Mouse (Mus musculus) activated CD4-positive, CD25-positive, alpha-beta regulatory T cell, adult 4 months (primary cell): ENCODE measurements around the gene Canx. TPM values are rescaled to one million over a fixed set of nuclear protein-coding genes. Genes with fewer than 3 reads are reported as not detected.
A peak's percentile ranks its signal among the peaks of the same experiment; 100 is the strongest.
"Not testable (repeated sequence)": the region's sequence is repeated elsewhere in the genome, so short reads cannot be mapped to it uniquely, and the experiment has no call there.

Source experiments
- ATAC-seq: one replicate; pipeline ENCODE4 v1.8.0; 2017
- polyA plus RNA-seq, 2 experiments: library from polyadenylated mRNA; unstranded; fragments of 100-300 nt; shearing (Covaris generic); gene quantifications; one replicate each; pipeline ENCODE4 v1.2.1; 2017

Canx gene
- polyA plus RNA-seq, 2 experiments from 2014 or later = 179 to 210 TPM

GRCm38 (mm10) chr11:50329378-50329777 is 3.9 kb upstream of the Canx start:
- ATAC-seq = no peak

- ATAC-seq = no peak
These were observed 2.7 kb upstream of the Canx start for GRCm38 (mm10) chr11:50328075-50328625.

- no peak for ATAC-seq
These were observed 961 bp upstream of the Canx start for GRCm38 (mm10) chr11:50326302-50326966.

- no peak for ATAC-seq
These were observed 562 bp downstream of the Canx start for GRCm38 (mm10) chr11:50324751-50325471.

DNA sequence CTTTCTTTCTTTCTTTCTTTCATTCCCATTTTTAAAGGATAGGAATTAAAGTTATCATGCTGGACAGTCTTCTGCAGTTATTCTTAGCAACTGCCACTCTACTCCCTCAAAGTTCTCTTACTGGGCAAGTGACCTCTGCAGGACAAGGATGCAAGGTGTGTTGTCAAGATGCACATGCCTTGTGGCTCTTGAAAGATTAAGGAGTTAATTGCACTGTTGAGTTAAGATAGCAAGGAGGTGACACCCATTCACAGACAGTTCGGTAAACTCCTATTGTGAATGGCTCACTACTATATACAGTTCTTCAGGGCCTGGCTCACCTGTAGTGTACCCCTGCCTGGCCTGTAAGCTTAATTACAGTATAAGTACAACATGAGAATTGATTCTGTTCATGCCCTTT is 1.6 kb downstream of the Canx start:
- ATAC-seq = no peak

DNA sequence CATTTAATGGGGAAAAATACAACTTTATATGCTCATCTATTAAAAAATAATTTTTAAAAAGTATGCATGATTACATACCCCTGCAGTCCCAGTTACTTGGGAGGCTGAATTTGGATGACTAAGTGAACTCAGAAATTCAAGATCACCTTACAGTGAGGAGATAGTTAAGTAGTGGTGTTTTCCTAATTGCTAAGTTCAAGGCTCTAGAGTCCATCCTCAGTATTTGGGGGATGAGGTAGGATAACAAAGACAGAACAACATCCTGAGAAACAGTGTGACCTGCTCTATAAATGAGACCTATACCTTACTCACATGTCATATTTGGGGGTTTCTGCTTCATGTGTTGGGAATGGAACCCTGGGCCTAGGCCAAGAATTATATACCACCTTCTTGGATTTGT is 3.1 kb downstream of the Canx start:
- no peak for ATAC-seq

DNA sequence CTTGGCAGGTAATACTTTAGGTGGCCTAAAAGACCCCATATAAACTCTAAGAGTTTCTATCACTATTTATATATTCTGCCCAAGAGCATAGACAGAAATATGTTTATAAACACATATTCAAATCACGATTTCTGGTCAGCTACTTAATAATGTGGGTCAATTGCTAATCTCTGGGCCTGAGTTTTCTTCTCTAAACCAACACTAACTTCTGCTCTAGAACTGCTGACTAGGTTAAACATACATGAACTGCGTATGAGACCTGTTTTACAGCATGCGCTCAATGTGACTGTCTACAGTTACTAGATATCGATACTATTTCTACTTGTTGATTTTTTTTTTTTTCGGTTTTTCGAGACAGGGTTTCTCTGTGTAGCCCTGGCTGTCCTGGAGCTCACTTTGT is 4.2 kb downstream of the Canx start:
- ATAC-seq = no peak

DNA sequence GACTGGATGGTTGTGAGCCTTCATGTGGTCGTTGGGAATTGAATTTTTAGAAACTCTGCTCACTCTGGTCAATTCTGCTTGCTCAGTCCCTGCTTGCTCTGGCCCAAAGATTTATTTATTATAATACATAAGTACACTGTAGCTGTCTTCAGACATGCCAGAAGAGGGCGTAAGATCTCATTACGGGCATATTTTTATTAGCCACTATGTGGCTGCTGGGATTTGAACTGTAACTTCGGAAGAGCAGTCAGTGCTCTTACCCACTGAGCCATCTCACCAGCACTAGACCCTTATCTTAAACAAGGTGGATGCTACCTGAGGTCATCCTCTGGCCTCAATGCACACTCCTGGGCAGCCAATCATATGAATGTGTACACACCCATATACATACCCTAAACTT is 6.1 kb downstream of the Canx start:
- ATAC-seq = not testable (repeated sequence)

GRCm38 (mm10) chr11:50312803-50313202 is 12.7 kb downstream of the Canx start:
- no peak for ATAC-seq

- no peak for ATAC-seq
These were observed 22.1 kb downstream of the Canx start for GRCm38 (mm10) chr11:50303406-50303805.

GRCm38 (mm10) chr11:50292190-50292855 is 33.1 kb downstream of the Canx start, which contains the start of gene Maml1:
Maml1 (minus strand) TSS chr11:50292311.
- peak; percentile 93 for ATAC-seq

DNA sequence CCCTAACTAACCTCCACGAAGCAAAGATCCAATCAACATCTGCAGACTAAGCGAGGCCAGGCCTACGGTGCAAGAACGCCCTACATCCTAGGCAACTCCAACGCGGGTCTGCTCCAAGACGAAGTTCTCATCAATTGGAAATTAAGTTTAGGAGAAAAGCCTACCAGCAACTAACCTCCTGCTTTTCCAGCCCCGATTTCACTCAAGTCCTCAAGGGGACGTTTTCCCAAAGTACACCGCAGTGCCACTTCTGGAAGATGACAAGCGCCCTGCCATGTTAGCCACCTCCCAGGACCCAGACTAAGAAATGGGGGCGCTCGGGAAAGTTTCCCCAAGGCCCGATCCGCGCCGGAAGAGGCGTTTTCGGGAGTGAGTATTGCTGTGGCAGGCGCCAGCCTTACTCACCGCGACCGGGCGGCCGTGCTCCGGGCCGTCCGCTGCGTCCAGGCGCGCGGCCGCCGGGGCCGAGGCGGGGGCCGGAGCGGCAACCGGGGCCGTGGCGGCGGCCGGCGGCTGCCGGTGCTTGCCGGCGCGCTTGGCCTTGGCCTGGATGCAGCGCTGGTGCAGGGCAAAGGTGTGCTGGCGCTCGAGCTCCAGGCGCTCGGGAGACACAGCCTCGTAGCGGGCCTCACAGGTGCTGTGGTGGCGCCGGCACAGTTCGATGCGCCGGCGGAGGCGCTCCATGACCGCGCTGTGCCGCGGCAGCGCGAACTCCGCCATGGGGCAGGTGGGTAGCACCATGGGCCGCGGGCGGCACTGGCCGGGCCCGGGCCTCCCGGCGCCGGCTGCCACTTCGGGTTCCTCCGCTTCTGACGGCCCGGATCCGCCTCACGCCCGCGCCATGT is 33.9 kb downstream of the Canx start:
- ATAC-seq = peak; percentile 15

DNA sequence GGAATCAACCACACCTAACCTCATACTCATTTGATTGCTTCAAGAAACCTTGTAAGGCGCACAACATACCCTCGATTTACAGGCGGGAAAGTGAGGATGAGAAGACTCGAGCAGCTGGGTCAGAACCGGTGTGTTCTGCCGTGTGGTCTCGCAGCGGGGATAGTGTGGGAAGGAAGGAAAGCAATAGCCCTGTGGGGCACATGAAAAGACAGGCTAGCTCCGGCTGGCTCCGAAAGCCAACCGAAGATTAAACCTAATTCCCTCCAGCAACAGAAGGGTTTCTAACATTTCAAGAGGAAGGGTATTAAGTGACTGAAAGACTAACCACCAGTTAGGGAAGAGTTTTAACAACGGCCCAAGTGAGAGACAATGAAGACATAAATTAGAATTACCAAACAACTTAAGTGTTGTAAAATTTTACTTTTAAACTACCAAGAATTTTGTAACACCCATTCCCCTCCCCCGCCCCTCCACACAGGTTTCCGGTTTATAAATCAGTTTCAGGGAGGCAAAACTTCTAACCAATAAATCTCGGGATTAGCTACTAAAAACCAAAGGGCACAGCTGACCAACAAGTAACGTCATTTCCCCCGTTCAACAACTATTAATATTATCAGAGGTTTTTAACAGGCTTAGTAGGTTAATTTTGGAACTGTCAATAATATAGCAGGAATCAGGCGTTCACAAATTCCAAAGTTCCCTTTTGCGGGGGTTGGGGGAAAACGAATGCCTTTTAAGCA is 34.8 kb downstream of the Canx start:
- no peak for ATAC-seq

DNA sequence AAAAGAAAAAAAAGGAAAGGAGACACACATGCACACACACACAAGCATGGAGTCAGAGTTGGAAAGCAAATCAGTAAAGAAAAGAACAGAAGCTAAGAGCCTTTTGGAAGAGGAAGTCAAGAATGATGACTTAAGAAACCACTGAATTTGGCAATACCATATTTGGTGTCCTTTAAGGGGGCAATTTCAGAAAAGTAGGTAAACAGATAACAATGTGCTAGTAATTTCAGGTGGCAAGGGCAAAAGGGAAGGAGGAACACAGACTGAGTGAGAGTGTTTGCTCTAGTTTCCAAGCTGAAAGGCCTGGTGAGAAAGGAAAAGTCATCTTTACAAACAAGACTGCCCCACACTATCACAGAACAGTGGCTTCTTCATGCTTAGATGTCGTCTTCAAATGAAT is 39.0 kb downstream of the Canx start:
- ATAC-seq = no peak

DNA sequence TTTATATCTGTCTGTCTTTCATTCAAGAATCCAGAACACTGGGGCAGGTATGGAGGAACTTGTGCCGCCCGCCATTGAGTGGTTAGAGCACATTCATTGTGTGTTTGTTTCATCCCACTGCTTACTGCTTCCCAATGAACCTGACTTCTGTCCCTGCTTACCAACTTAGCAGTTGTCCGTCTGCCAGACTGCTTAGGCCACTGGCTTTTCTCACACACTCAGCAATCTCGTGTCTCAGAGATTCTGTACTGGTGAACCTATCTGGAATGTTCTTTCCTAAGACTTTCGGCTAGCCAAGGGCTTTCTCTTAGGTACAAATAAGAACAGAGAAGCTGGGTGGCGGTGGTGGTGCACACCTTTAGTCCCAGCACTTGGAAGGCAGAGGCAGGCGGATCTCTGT is 39.8 kb downstream of the Canx start:
- ATAC-seq = no peak

DNA sequence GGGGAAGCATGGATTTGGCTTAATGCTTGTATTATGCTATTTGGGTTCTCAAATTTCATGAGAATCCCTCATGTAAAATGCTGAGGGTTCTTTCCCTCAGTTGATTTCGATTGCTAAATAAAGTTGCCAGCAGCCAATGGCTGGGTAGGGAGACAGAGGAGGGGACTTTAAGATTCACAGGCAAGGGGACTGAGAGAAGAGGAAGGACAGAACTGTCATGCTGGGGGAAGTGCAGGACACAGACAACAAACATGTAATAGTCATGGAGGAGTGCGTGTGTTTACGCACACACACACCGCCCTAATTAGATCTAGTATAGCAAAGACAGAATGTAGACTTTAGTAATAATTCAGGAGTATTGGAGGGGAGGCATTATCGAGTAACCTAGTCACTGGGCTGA is 40.2 kb downstream of the Canx start:
- ATAC-seq = no peak

- no peak for ATAC-seq
These were observed 45.4 kb downstream of the Canx start for GRCm38 (mm10) chr11:50280053-50280452.

DNA sequence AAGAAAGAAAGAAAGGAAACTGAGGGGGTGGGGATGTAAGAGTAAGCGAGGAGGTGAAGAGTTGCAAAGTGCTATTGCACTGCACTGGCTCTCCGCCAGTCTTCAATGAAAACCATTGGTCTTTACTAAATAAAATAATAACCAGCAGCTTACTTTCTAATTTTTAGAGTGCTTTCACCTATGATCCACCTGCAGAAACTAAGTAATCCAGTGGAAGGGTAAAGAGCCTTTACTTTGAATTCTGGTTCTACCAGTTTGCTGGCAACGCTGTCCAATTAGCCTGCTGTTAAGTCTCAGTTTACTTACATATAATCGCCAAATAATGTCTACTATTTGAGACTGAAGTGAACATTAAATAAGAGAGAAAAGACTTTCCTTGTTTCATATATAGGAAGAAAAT is 46.5 kb downstream of the Canx start:
- no peak for ATAC-seq

DNA sequence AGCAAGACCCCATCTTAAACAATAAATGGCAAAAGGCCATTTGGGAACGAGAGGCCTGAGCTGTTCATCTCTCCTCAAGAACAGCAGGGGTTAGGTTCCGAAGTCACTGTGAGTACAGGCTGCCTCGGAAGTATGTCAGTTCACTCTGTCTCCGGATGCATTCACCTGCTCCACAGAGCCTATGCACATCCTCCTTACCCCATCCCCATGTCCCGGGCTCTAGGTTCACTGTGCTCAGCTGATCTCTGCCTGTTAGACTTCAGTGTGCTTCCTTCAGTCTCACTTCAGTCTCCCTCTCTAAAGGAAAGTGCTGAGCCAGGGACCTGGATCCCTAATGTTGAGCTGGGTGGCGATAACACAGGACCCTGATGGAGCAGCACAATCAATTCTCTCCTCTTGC is 47.8 kb downstream of the Canx start:
- no peak for ATAC-seq

- ATAC-seq = no peak
These were observed 48.4 kb downstream of the Canx start for GRCm38 (mm10) chr11:50277025-50277424.

GRCm38 (mm10) chr11:50275568-50276151 is 49.8 kb downstream of the Canx start:
- ATAC-seq = no peak
